Mouse (Mus musculus): ENCODE measurements at regions not wholly inside any gene's neighbourhood (a gene's known extent, or its start where the extent isn't known, plus 50 kb on each side); places are given as distances from the start of the nearest gene placed in this dataset.

DNA sequence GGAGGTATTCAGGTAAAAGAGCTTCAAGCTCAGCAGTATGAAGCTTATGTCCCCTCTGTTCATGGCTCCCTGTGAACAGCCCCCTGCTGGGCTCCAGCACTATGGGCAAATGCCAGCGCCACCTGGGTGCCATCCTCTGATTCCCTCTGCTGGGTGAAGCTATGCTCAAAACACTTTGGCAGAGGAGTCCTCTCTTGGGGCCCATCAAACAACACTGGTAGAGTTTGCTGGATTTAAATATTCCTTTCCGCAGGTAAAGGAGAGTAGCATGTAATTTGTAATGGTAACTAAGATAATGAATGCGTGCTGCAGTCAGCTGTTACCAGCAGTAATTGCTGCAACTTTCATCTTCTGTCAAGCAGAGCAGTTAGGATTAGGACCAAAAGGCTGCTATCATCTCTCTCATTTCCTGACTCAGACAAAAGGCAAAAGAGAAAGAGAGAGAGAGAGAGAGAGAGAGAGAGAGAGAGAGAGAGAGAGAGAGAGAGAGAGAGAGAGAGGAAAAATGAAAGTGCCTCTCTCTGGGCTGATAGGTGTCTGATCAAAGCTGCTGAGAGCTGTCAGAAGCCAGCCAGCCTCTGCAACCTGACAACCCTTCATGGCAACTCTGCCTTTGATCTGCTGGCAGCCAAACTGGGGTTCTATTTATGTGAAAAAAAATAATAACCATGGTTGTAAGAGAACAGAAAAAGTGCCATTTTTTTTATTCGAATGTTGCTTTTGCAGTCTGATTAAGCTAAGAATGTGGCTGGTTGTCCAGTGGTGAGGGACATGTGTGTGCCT, 416.2 kb downstream of the Dcdc2c start:
- TF ChIP-seq POLR2A (IDR thresholded peaks at IDR 0.05; ENCODE audit: borderline replicate concordance, control insufficient read depth, low read depth, low read length) (no peak), CTCF (IDR thresholded peaks at IDR 0.05; ENCODE audit: control insufficient read depth, insufficient read depth, low read length) (no peak)

Measured in bone marrow, adult 2 months (tissue).